Mouse (Mus musculus): ENCODE results near the gene Nlgn3.

DNA sequence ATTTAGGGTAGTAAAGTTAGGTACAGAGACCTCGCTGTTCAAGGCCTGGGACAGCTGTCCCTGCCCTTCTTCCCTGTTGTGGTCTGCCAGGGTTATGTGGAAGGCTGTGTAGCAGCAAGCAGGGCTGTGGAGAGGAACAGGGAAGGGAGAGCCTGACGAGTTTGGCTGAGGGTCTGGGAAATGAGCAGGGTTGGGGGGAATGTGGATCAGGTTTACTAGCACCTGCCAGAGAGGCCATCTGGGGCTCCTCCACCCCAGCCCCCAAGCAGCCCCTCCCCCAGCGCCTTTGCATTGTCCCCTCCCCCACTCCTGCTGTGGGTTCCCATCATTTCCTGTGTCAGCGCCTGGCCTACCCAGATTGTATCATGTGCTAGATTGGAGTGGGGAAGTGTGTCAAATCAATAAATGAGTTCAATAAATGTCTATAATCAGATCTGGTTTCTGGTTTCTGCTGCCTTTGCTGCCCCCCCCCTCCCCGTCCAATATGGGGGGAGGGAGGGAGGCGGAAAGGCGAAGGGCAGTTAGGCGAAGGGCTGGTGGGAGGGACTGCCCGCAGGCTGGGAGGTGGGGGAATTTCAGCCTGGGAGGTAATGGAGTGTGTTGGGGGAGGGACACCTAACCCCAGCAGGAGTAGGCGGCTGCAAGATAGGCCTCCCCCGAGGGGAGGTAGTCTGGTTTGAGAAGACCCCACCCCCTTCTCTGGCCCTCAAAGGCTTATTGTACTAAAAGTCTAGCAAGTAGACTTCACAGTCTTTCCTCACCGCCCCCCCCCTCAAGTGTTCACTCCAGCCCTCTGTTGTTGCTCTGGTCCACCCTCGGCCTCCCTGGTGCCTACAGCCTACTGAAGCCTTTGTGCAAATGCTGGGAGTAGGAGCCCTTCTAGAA, 38.3 kb upstream of the Nlgn3 start:
- TF ChIP-seq GABPA (IDR thresholded peaks at IDR 0.05; ENCODE audit: insufficient replicate concordance, low read depth, low read length) (no peak), RAD21 (IDR thresholded peaks at IDR 0.05; ENCODE audit: low read depth, low read length) (no peak), TCF12 (IDR thresholded peaks at IDR 0.05; ENCODE audit: low read depth, low read length) (no peak), IRF4 (IDR thresholded peaks at IDR 0.05; ENCODE audit: low read depth, low read length) (no peak), HCFC1 (IDR thresholded peaks at IDR 0.05; ENCODE audit: low read depth, low read length) (no peak), NELFE (IDR thresholded peaks at IDR 0.05; ENCODE audit: low read depth, low read length) (no peak), NRF1 (IDR thresholded peaks at IDR 0.05; ENCODE audit: low read depth, low read length) (no peak), CTCF (conservative IDR thresholded peaks at IDR 0.05 in 1 of 2, IDR thresholded peaks at IDR 0.05 in 1 of 2; ENCODE audit: low read depth in 2 of 2, low read length in 2 of 2) (no peak), EP300 (IDR thresholded peaks at IDR 0.05; ENCODE audit: low read length) (no peak)
